ENCODE assay signal across 19 mouse cellular contexts in the genomic region with DNA sequence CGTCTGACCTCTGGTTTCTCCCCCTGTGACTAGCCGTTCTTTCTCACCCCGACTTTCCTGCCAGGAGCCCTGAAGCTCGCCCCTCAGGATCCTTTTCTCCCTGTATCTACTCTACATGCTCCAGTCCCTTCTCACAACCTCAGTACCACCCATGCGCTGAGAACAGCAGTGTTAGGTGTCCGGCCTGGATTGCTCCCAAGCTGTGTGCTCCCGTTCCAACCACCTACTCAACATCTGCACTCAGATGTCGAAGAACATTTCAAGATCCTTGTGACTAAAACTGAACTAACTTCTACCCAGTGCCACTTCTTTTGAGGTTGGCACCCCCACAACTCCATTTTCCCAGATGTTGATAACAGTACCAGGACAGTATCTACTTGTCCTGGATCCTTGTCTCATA. TPM values are rescaled to one million over a fixed set of nuclear protein-coding genes. Genes with fewer than 3 reads are reported as not detected.
A peak's percentile ranks its signal among the peaks of the same experiment; 100 is the strongest.
DNase-seq lines count a peak whose midpoint lies in the region; ATAC-seq lines count a peak whose summit lies in the region.
"Had no signal": no experiment of that assay in that cellular context is flagged by ENCODE, and none has a peak within 500 bp of the region (broad histone marks: within the 10 kb centered on the region; RNA-seq: fewer than 3 reads in every experiment).

No protein-coding gene starts in this region.

- H3K27me3 ChIP-seq in midbrain, embryonic 15.5 days (replicated peaks) = no peaks in the 10 kb centered on the region
- H3K27me3 ChIP-seq: embryonic facial prominence, embryonic 12.5 days; forebrain, embryonic 13.5 days; forebrain, embryonic 15.5 days had no signal

- no peak overlapping the region for H3K9ac ChIP-seq in midbrain, embryonic 15.5 days
- H3K9ac ChIP-seq: embryonic facial prominence, embryonic 12.5 days; forebrain, embryonic 13.5 days; forebrain, embryonic 15.5 days had no signal

- no peaks in the 10 kb centered on the region for H3K9me3 ChIP-seq in midbrain, embryonic 15.5 days
- H3K9me3 ChIP-seq: embryonic facial prominence, embryonic 10.5 days; embryonic facial prominence, embryonic 12.5 days; forebrain, embryonic 13.5 days; forebrain, embryonic 15.5 days had no signal

- H3K4me1 ChIP-seq in midbrain, embryonic 15.5 days = no peaks in the 10 kb centered on the region
- H3K4me1 ChIP-seq: embryonic facial prominence, embryonic 10.5 days; embryonic facial prominence, embryonic 12.5 days; forebrain, embryonic 13.5 days; forebrain, embryonic 15.5 days had no signal

- 88% methylated on average over 8 of the region's 8 CpGs for WGBS in midbrain, embryonic 15.5 days

- no peaks in the 10 kb centered on the region for H3K36me3 ChIP-seq in midbrain, embryonic 15.5 days (replicated peaks)
- H3K36me3 ChIP-seq: embryonic facial prominence, embryonic 10.5 days; embryonic facial prominence, embryonic 12.5 days; forebrain, embryonic 15.5 days had no signal

- peak; percentile 42 to 59 for DNase-seq in frontal cortex, postnatal 36 days (ENCODE audit: low spot score in 2 of 2)
- no peak for DNase-seq in frontal cortex, postnatal 14 days (ENCODE audit: low spot score in 2 of 2)
- peak; percentile 45 to 56 for DNase-seq in left cerebral cortex, postnatal 36 days (ENCODE audit: low spot score in 2 of 2)
- no peak for DNase-seq in left cerebral cortex, postnatal 10 days (ENCODE audit: extremely low spot score in 1 of 2, low spot score in 2 of 2)
- peak; percentile 8 to 53 for DNase-seq in right cerebral cortex, postnatal 36 days (ENCODE audit: low spot score in 2 of 2)
- DNase-seq in right cerebral cortex, postnatal 4 days = no peak
- DNase-seq: adrenal gland, adult 2 months; adrenal gland, postnatal 10 days; adrenal gland, postnatal 25 days; cerebellum, adult 11-12 months; cerebellum, adult 2 months; cerebellum, adult 9-10 months; cerebellum, postnatal 10 days; cerebellum, postnatal 25 days had no signal

- no peak for ATAC-seq in midbrain, embryonic 15.5 days (replicated peaks)
- ATAC-seq: forebrain, embryonic 13.5 days; forebrain, embryonic 15.5 days had no signal

- H3K27ac ChIP-seq in midbrain, embryonic 15.5 days = no peak overlapping the region
- H3K27ac ChIP-seq: embryonic facial prominence, embryonic 10.5 days; embryonic facial prominence, embryonic 12.5 days; forebrain, embryonic 13.5 days; forebrain, embryonic 15.5 days had no signal

- H3K4me2 ChIP-seq in midbrain, embryonic 15.5 days = no peak overlapping the region
- H3K4me2 ChIP-seq: embryonic facial prominence, embryonic 12.5 days; forebrain, embryonic 13.5 days; forebrain, embryonic 15.5 days had no signal

- intact Hi-C loops in left cerebral cortex, postnatal 36 days (cut with DNase I) = no loop called here
- intact Hi-C loops in left cerebral cortex, postnatal 10 days (cut with DNase I) = no loop called here

- H3K4me3 ChIP-seq in midbrain, embryonic 15.5 days = no peak overlapping the region
- H3K4me3 ChIP-seq: embryonic facial prominence, embryonic 10.5 days; embryonic facial prominence, embryonic 12.5 days; forebrain, embryonic 13.5 days; forebrain, embryonic 15.5 days had no signal

RNA-seq across cellular contexts. Expression of a gene that starts 30.4 kb away (rescaled TPM):
- 10 to 100 TPM; 12.8 to 14.7 TPM for total RNA-seq in left cerebral cortex, postnatal 36 days (2021)
- total RNA-seq in left cerebral cortex, postnatal 10 days (2021) = 10 to 100 TPM; 15.2 to 15.8 TPM
- 11.3 and 11.9 TPM in 2 replicates for polyA plus RNA-seq in midbrain, embryonic 15.5 days (2015; fragmentation: Nextera tagmentation; extraction: Ambion mirVana)

Comparison
In these comparisons a context has a peak if more than half of its experiments do, and no peak if none do; other contexts are left out.
1. DNase-seq: peak in frontal cortex, postnatal 36 days (2 of 2), left cerebral cortex, postnatal 36 days (2 of 2) and right cerebral cortex, postnatal 36 days (2 of 2); none in frontal cortex, postnatal 14 days (0 of 2), left cerebral cortex, postnatal 10 days (0 of 2) and right cerebral cortex, postnatal 4 days (single experiment).